Mouse (Mus musculus): ENCODE data around the gene Lelp1.
A peak's percentile ranks its signal among the peaks of the same experiment; 100 is the strongest.

Lelp1 gene

GRCm38 (mm10) chr3:92142644-92143043 is at the start of gene Lelp1:
Lelp1 (minus strand) TSS chr3:92142744.
- DNase-seq: no peak

- DNase-seq: no peak
Observed at GRCm38 (mm10) chr3:92176880-92177279, 34.3 kb upstream of the Lelp1 start.

- no peak for DNase-seq
Observed at GRCm38 (mm10) chr3:92169847-92170246, 27.3 kb upstream of the Lelp1 start.

- peak in 1 of 2 experiments; percentile 18 for DNase-seq
Observed at GRCm38 (mm10) chr3:92153322-92153721, 10.8 kb upstream of the Lelp1 start.

GRCm38 (mm10) chr3:92150631-92151277 is 8.2 kb upstream of the Lelp1 start:
- DNase-seq: peak; percentile 6 to 13

- DNase-seq: no peak
Observed at GRCm38 (mm10) chr3:92147913-92148312, 5.4 kb upstream of the Lelp1 start.

- DNase-seq: no peak
Observed at GRCm38 (mm10) chr3:92147420-92147819, 4.9 kb upstream of the Lelp1 start.

GRCm38 (mm10) chr3:92123847-92124246 is 18.7 kb downstream of the Lelp1 start, which contains the start of gene Prr9:
Prr9 (minus strand) TSS chr3:92123947.
- DNase-seq: no peak

GRCm38 (mm10) chr3:92120902-92121301 is 21.6 kb downstream of the Lelp1 start:
- DNase-seq: no peak

- DNase-seq: peak in 1 of 2 experiments; percentile 5
Observed at GRCm38 (mm10) chr3:92117930-92118329, 24.6 kb downstream of the Lelp1 start.

GRCm38 (mm10) chr3:92111526-92111925 is 31.0 kb downstream of the Lelp1 start:
- no peak for DNase-seq

- DNase-seq: no peak
Observed at GRCm38 (mm10) chr3:92110790-92111189, 31.8 kb downstream of the Lelp1 start.

- DNase-seq: peak in 1 of 2 experiments; percentile 10
Observed at GRCm38 (mm10) chr3:92106582-92106981, 36.0 kb downstream of the Lelp1 start.

Data from lung, adult 18-20 months (tissue).